Mouse (Mus musculus): ENCODE data around the gene Pmepa1. TPM values are rescaled to one million over a fixed set of nuclear protein-coding genes. Genes with fewer than 3 reads are reported as not detected.

Pmepa1 gene
- polyA plus RNA-seq, 1 experiment from 2014 or later = 7.3 TPM

- Histone ChIP-seq H3K9ac (no peak overlapping the region), H3K36me3 (no peaks in the 10 kb centered on the region), H3K27ac (no peak overlapping the region), H3K4me3 (replicated peaks) (no peak overlapping the region), H3K27me3 (replicated peaks) (no peaks in the 10 kb centered on the region), H3K4me1 (no peaks in the 10 kb centered on the region), H3K4me2 (no peak overlapping the region), H3K9me3 (no peaks in the 10 kb centered on the region)
- WGBS = 79% methylated on average over 4 of the region's 4 CpGs
- ATAC-seq (ENCODE audit: insufficient read depth, low FRiP score, low read depth) = no peak
These were observed 81.5 kb downstream of the Pmepa1 start for GRCm38 (mm10) chr2:173194796-173195195.

- WGBS = 38% methylated on average over 8 of the region's 8 CpGs
- H3K4me1 ChIP-seq = peaks cover 11% of the 10 kb centered on the region
- H3K9me3 ChIP-seq = no peaks in the 10 kb centered on the region
- no peak overlapping the region for H3K9ac ChIP-seq
- H3K27me3 ChIP-seq (replicated peaks) = peaks cover 5% of the 10 kb centered on the region; the same call in 1 of the 2 replicates
- no peak overlapping the region for H3K27ac ChIP-seq
- 0 out of 2 replicates have a peak overlapping the region, but pooled peaks have one; percentile 21 for H3K4me2 ChIP-seq
- no peak overlapping the region for H3K4me3 ChIP-seq (replicated peaks)
- no peaks in the 10 kb centered on the region for H3K36me3 ChIP-seq
- peak; percentile 33; the same call in 1 of the 2 replicates for ATAC-seq (ENCODE audit: insufficient read depth, low FRiP score, low read depth)
These were observed 89.0 kb downstream of the Pmepa1 start for GRCm38 (mm10) chr2:173187182-173187855.

GRCm38 (mm10) chr2:173186047-173186943 is 90.0 kb downstream of the Pmepa1 start:
- Histone ChIP-seq H3K9me3 (no peaks in the 10 kb centered on the region), H3K27ac (no peak overlapping the region), H3K9ac (no peak overlapping the region), H3K36me3 (no peaks in the 10 kb centered on the region), H3K4me3 (replicated peaks) (no peak overlapping the region), H3K4me2 (no peak overlapping the region), H3K27me3 (replicated peaks) (peaks cover 5% of the 10 kb centered on the region; the same call in 1 of the 2 replicates), H3K4me1 (peaks cover 11% of the 10 kb centered on the region)
- 28% methylated on average over 26 of the region's 26 CpGs for WGBS
- ATAC-seq (ENCODE audit: insufficient read depth, low FRiP score, low read depth) = no peak

- H3K9ac ChIP-seq = no peak overlapping the region
- H3K9me3 ChIP-seq = no peaks in the 10 kb centered on the region
- no peak for ATAC-seq (ENCODE audit: insufficient read depth, low FRiP score, low read depth)
- no peak overlapping the region for H3K27ac ChIP-seq
- WGBS = 68% methylated on average over 6 of the region's 6 CpGs
- H3K27me3 ChIP-seq (replicated peaks) = peaks cover 5% of the 10 kb centered on the region; the same call in 1 of the 2 replicates
- no peaks in the 10 kb centered on the region for H3K36me3 ChIP-seq
- H3K4me1 ChIP-seq = peaks cover 11% of the 10 kb centered on the region
- H3K4me3 ChIP-seq (replicated peaks) = no peak overlapping the region
- H3K4me2 ChIP-seq = no peak overlapping the region
These were observed 91.1 kb downstream of the Pmepa1 start for GRCm38 (mm10) chr2:173185282-173185681.

DNA sequence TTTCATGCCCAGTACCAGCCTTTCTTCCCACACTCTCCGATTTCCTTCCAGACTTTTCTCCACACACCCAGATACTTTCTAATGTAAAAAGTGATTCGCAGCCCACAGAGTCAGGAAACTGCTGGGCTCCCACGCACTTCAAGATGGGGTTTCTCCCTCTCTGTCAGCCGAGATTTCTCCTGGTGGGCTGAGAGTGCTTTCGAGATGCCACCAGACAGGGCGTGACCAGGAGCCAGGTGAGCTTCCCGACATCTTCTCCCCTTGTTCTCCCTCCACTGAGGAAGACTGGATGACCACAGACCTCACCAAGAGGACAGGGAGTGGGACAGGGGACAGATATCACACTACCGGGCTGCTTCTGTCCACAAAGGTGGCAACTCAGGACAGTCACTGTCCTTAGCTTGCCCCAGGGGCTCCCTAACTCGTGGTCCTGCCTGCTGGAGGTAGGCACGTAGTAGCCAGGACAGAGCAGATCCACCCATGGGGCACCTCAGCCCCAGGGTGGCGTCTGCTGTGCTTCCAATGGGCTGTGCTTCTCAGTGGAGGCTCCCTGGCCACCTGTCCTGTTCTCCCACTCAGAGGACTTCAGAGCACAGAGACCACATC is 91.8 kb downstream of the Pmepa1 start:
- no peak; the same call in 1 of the 2 replicates for ATAC-seq (ENCODE audit: insufficient read depth, low FRiP score, low read depth)
- peaks cover 11% of the 10 kb centered on the region for H3K4me1 ChIP-seq
- no peak overlapping the region for H3K4me3 ChIP-seq (replicated peaks)
- no peak overlapping the region for H3K9ac ChIP-seq
- no peak overlapping the region for H3K4me2 ChIP-seq
- H3K36me3 ChIP-seq = no peaks in the 10 kb centered on the region
- H3K9me3 ChIP-seq = no peaks in the 10 kb centered on the region
- 56% methylated on average over 11 of the region's 11 CpGs for WGBS
- peaks cover 5% of the 10 kb centered on the region; the same call in 1 of the 2 replicates for H3K27me3 ChIP-seq (replicated peaks)
- no peak overlapping the region for H3K27ac ChIP-seq

DNA sequence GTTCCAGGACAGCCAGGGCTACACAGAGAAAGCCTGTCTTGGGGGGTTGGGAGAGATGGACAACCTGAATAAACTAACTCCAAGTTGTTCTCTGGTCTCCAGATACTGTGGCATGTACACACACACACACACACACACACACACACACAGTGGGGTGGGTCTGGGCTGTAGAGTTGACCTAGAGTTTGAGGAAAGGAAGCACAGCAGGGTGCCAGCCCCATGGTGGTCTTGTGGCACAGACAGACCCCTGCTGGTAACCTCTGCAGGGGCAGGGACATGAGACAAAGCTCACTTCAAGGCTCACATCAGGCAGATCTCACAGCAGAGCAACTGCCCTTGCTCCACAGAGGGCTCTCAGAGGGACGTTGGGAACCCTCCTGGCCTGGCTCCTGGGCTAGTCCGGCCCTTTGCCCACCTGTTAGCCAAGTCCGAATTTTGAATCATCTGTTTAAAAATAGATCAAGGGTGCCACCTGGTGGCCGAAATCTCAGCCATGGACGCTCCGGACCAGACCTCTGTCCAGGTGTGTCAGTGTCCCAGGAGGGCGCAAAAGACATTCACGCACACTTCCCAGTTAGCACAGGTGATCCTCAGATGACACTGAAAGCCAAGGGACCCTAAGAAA is 92.4 kb downstream of the Pmepa1 start:
- no peak for ATAC-seq (ENCODE audit: insufficient read depth, low FRiP score, low read depth)
- no peaks in the 10 kb centered on the region for H3K36me3 ChIP-seq
- H3K9me3 ChIP-seq = no peaks in the 10 kb centered on the region
- H3K4me3 ChIP-seq (replicated peaks) = no peak overlapping the region
- H3K27me3 ChIP-seq (replicated peaks) = peaks cover 5% of the 10 kb centered on the region; the same call in 1 of the 2 replicates
- no peak overlapping the region for H3K4me2 ChIP-seq
- WGBS = 4% methylated on average over 8 of the region's 8 CpGs
- no peak overlapping the region for H3K27ac ChIP-seq
- H3K9ac ChIP-seq = no peak overlapping the region
- peaks cover 11% of the 10 kb centered on the region for H3K4me1 ChIP-seq

GRCm38 (mm10) chr2:173183311-173183710 is 93.0 kb downstream of the Pmepa1 start:
- ATAC-seq (ENCODE audit: insufficient read depth, low FRiP score, low read depth) = no peak
- Histone ChIP-seq H3K4me1 (peaks cover 11% of the 10 kb centered on the region), H3K36me3 (no peaks in the 10 kb centered on the region), H3K27me3 (replicated peaks) (peaks cover 5% of the 10 kb centered on the region; the same call in 1 of the 2 replicates), H3K9ac (no peak overlapping the region), H3K27ac (no peak overlapping the region), H3K4me3 (replicated peaks) (no peak overlapping the region), H3K4me2 (no peak overlapping the region), H3K9me3 (no peaks in the 10 kb centered on the region)
- 92% methylated on average over 10 of the region's 10 CpGs for WGBS

- ATAC-seq (ENCODE audit: insufficient read depth, low FRiP score, low read depth) = no peak
- Histone ChIP-seq H3K9me3 (no peaks in the 10 kb centered on the region), H3K36me3 (no peaks in the 10 kb centered on the region), H3K4me1 (peaks cover 11% of the 10 kb centered on the region), H3K9ac (no peak overlapping the region), H3K27ac (no peak overlapping the region), H3K4me3 (replicated peaks) (no peak overlapping the region), H3K4me2 (no peak overlapping the region), H3K27me3 (replicated peaks) (peaks cover 5% of the 10 kb centered on the region; the same call in 1 of the 2 replicates)
- 82% methylated on average over 7 of the region's 7 CpGs for WGBS
These were observed 93.5 kb downstream of the Pmepa1 start for GRCm38 (mm10) chr2:173182796-173183195.

- ATAC-seq (ENCODE audit: insufficient read depth, low FRiP score, low read depth) = no peak
- H3K4me1 ChIP-seq = peaks cover 5% of the 10 kb centered on the region
- no peaks in the 10 kb centered on the region for H3K9me3 ChIP-seq
- H3K4me2 ChIP-seq = no peak overlapping the region
- 88% methylated on average over 7 of the region's 7 CpGs for WGBS
- peaks cover 5% of the 10 kb centered on the region; the same call in 1 of the 2 replicates for H3K27me3 ChIP-seq (replicated peaks)
- no peaks in the 10 kb centered on the region for H3K36me3 ChIP-seq
- no peak overlapping the region for H3K27ac ChIP-seq
- H3K4me3 ChIP-seq (replicated peaks) = no peak overlapping the region
- H3K9ac ChIP-seq = no peak overlapping the region
These were observed 94.4 kb downstream of the Pmepa1 start for GRCm38 (mm10) chr2:173181901-173182300.

DNA sequence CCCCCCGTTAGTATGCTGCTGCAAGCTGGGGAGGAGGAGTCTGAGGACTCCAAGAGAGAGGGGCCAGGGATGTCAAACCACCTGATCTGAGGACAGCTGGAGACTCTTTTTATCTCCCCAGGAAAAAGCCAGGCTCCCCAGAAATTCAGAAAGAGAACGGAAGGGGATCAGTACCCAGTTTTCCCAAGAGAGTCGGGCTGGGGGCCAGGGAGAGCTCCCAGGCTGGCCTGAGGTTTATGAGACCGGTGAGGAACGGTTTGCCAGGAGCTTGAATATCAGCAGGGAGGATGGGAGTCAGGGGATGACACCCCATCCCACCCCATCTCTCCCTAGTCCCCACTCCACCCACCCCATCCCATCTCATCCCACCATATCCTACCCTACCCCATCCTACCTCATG is 94.8 kb downstream of the Pmepa1 start:
- ATAC-seq (ENCODE audit: insufficient read depth, low FRiP score, low read depth) = no peak
- peaks cover 1% of the 10 kb centered on the region for H3K4me1 ChIP-seq

GRCm38 (mm10) chr2:173180721-173181388 is 95.5 kb downstream of the Pmepa1 start:
- Histone ChIP-seq H3K4me2 (no peak overlapping the region), H3K36me3 (no peaks in the 10 kb centered on the region), H3K4me1 (no peaks in the 10 kb centered on the region), H3K4me3 (replicated peaks) (no peak overlapping the region), H3K9me3 (no peaks in the 10 kb centered on the region), H3K27ac (no peak overlapping the region), H3K9ac (no peak overlapping the region), H3K27me3 (replicated peaks) (peaks cover 5% of the 10 kb centered on the region; the same call in 1 of the 2 replicates)
- no peak for ATAC-seq (ENCODE audit: insufficient read depth, low FRiP score, low read depth)
- WGBS = 76% methylated on average over 11 of the region's 11 CpGs

More for the DNA sequence above, 94.8 kb downstream of the Pmepa1 start:
- Histone ChIP-seq H3K27ac (no peak overlapping the region), H3K4me3 (replicated peaks) (no peak overlapping the region), H3K9ac (no peak overlapping the region), H3K9me3 (no peaks in the 10 kb centered on the region), H3K27me3 (replicated peaks) (peaks cover 5% of the 10 kb centered on the region; the same call in 1 of the 2 replicates), H3K4me2 (no peak overlapping the region), H3K36me3 (no peaks in the 10 kb centered on the region)
- WGBS = 51% methylated on average over 5 of the region's 5 CpGs

Data from stomach, embryonic 15.5 days (tissue).